Mouse (Mus musculus): Measurements from ENCODE around the gene 2310030G06Rik. TPM values are rescaled to one million over a fixed set of nuclear protein-coding genes. Genes with fewer than 3 reads are reported as not detected.

2310030G06Rik gene
- polyA plus RNA-seq, 1 experiment from 2014 or later: 1.5 TPM

DNA sequence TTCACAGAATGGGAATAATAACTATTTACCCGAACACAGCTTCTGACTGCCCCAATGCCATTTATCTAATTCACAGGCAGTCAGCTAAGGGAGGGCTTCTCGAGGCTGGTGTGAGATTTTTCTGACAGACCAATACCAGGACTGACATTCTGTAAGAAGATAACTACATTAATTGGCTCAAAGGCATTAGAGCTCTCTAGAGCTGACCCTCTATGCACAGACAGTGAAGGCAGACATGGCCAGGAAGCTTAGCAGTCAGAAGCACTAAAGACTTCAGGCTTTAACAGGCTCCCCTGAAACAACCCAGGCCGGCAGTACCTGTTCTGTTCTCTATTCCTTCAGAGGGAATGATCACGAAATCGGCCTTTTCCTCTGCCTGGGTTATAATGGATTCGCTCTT lies 51.2 kb downstream of the 2310030G06Rik start:
- no peak overlapping the region for H3K4me3 ChIP-seq
- 88% methylated on average over 6 of the region's 6 CpGs for WGBS
- H3K4me1 ChIP-seq: peaks cover 37% of the 10 kb centered on the region
- H3K36me3 ChIP-seq: peaks cover 6% of the 10 kb centered on the region; the same call in 1 of the 2 replicates
- H3K27me3 ChIP-seq (replicated peaks): peaks cover 4% of the 10 kb centered on the region; the same call in 1 of the 2 replicates
- H3K9ac ChIP-seq: no peak overlapping the region
- ATAC-seq (ENCODE audit: low FRiP score, low read depth): no peak
- H3K4me2 ChIP-seq (replicated peaks): no peak overlapping the region
- no peaks in the 10 kb centered on the region for H3K9me3 ChIP-seq
- no peak overlapping the region for H3K27ac ChIP-seq

DNA sequence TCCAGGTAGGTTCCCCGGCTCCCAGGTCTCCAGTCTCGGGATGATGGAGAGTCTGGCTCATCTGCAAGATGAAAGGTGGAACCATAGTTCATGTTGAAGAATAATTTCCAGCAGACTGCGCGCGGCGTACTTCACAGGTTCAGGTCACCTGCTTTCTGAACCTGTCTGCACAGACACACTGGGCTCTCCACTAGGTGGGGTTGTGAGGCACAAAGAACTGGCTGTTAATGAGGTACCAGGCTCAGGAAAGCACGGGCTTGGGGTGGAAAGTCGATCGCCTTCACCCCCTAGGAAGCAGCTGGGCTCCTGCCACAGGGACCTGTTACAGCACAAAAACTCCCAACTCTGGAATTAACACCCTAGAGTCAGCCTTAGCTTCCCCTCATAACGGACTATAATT lies 52.7 kb downstream of the 2310030G06Rik start:
- no peaks in the 10 kb centered on the region for H3K27me3 ChIP-seq (replicated peaks)
- 14% methylated on average over 10 of the region's 10 CpGs for WGBS
- peaks cover 21% of the 10 kb centered on the region for H3K36me3 ChIP-seq
- ATAC-seq (ENCODE audit: low FRiP score, low read depth): no peak
- H3K9ac ChIP-seq: no peak overlapping the region
- no peaks in the 10 kb centered on the region for H3K9me3 ChIP-seq
- H3K27ac ChIP-seq: no peak overlapping the region
- no peak overlapping the region for H3K4me3 ChIP-seq
- H3K4me1 ChIP-seq: peaks cover 27% of the 10 kb centered on the region
- no peak overlapping the region for H3K4me2 ChIP-seq (replicated peaks)

DNA sequence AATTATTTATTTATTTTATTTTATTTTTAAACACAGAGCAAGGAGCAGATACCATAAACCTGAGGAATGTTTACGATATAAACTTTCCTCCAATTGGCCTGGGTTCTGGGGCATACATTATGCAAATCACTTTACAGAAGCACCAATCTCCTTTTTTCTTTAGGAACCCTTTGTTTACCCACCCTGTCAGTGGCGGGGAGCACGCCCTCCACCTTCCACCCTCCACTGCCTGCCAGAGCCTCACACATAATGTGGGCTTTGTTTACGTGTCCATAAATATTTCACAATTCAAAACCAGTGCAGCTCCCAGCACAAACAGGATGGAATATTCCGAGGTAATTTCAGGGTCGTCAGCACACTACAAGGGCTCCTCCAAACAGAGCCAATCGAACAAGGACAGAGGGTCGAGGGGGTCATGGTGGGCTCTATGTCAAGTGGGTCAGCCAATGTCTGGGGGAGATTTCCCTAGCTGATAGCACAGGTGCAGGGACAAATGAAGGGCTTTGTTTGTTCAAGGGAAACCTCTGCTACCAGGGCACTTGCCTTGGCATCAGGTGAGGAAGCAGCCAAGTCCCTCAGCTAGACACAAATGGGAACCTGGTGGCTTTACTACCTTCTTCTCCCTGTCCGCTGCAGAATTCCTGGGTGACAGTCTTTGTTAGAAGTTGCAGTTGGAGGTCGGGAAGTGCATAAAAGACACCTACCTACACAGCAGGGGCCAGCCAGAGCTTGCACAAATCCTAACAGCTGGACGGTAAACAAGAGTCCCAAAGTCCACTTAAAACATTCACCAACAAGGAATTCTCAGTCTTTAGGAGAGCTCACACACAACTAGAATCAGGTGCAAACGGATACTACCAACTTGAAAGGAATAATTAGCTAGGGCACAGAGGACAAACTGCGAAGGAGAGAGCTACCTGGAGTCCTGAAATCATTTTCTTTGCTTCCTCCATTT lies 53.4 kb downstream of the 2310030G06Rik start:
- Histone ChIP-seq H3K36me3 (peaks cover 22% of the 10 kb centered on the region), H3K4me1 (peaks cover 21% of the 10 kb centered on the region), H3K9me3 (no peaks in the 10 kb centered on the region), H3K4me3 (no peak overlapping the region), H3K27ac (no peak overlapping the region), H3K9ac (no peak overlapping the region), H3K4me2 (replicated peaks) (peak overlapping the region; percentile 38), H3K27me3 (replicated peaks) (no peaks in the 10 kb centered on the region)
- 18% methylated on average over 13 of the region's 13 CpGs for WGBS
- ATAC-seq (ENCODE audit: low FRiP score, low read depth): peak; percentile 43

Other genes with a start within 250 kb of the 2310030G06Rik start
- gene Pts, start 217.8 kb downstream of the 2310030G06Rik start, polyA plus RNA-seq (2016; fragmentation: Nextera tagmentation; extraction: Ambion mirVana): 98.8 and 101 TPM in 2 replicates
- gene Il18, start 191.7 kb downstream of the 2310030G06Rik start, polyA plus RNA-seq (2016; fragmentation: Nextera tagmentation; extraction: Ambion mirVana): 10.4 and 13.6 TPM in 2 replicates
- gene Bco2, start 191.4 kb downstream of the 2310030G06Rik start, polyA plus RNA-seq (2016; fragmentation: Nextera tagmentation; extraction: Ambion mirVana): 0.09 and 0.15 TPM in 2 replicates
- 0.19 and 0.20 TPM in 2 replicates for gene Tex12, start 185.2 kb downstream of the 2310030G06Rik start, polyA plus RNA-seq (2016; fragmentation: Nextera tagmentation; extraction: Ambion mirVana)
- 213 and 215 TPM in 2 replicates for gene Sdhd, start 142.7 kb downstream of the 2310030G06Rik start, polyA plus RNA-seq (2016; fragmentation: Nextera tagmentation; extraction: Ambion mirVana)
- 323 and 352 TPM in 2 replicates for gene Timm8b, start 142.6 kb downstream of the 2310030G06Rik start, polyA plus RNA-seq (2016; fragmentation: Nextera tagmentation; extraction: Ambion mirVana)
- gene Pih1d2, start 129.2 kb downstream of the 2310030G06Rik start, polyA plus RNA-seq (2016; fragmentation: Nextera tagmentation; extraction: Ambion mirVana): 5.8 and 8.5 TPM in 2 replicates
- 30.2 and 30.4 TPM in 2 replicates for gene Nkapd1, start 129.1 kb downstream of the 2310030G06Rik start, polyA plus RNA-seq (2016; fragmentation: Nextera tagmentation; extraction: Ambion mirVana)
- 46.2 and 56.0 TPM in 2 replicates for gene Dlat, start 86.8 kb downstream of the 2310030G06Rik start, polyA plus RNA-seq (2016; fragmentation: Nextera tagmentation; extraction: Ambion mirVana)
- gene Dixdc1, start 7.0 kb downstream of the 2310030G06Rik start, polyA plus RNA-seq (2016; fragmentation: Nextera tagmentation; extraction: Ambion mirVana): 29.2 and 29.9 TPM in 2 replicates
- 12.8 and 17.5 TPM in 2 replicates for gene Cryab, start 4.8 kb upstream of the 2310030G06Rik start, polyA plus RNA-seq (2016; fragmentation: Nextera tagmentation; extraction: Ambion mirVana)
- 4.9 and 7.2 TPM in 2 replicates for gene Hspb2, start 5.8 kb upstream of the 2310030G06Rik start, polyA plus RNA-seq (2016; fragmentation: Nextera tagmentation; extraction: Ambion mirVana)
- gene Fdxacb1, start 21.7 kb upstream of the 2310030G06Rik start, polyA plus RNA-seq (2016; fragmentation: Nextera tagmentation; extraction: Ambion mirVana): 10.2 and 12.2 TPM in 2 replicates
- gene Alg9, start 28.5 kb upstream of the 2310030G06Rik start, polyA plus RNA-seq (2016; fragmentation: Nextera tagmentation; extraction: Ambion mirVana): 45.6 and 48.3 TPM in 2 replicates
- 39.7 and 44.4 TPM in 2 replicates for gene 1110032A03Rik, start 29.0 kb upstream of the 2310030G06Rik start, polyA plus RNA-seq (2016; fragmentation: Nextera tagmentation; extraction: Ambion mirVana)
- gene Ppp2r1b, start 98.8 kb upstream of the 2310030G06Rik start, polyA plus RNA-seq (2016; fragmentation: Nextera tagmentation; extraction: Ambion mirVana): 85.2 and 86.8 TPM in 2 replicates